Mouse (Mus musculus): ENCODE data around the gene Mmgt2. TPM values are rescaled to one million over a fixed set of nuclear protein-coding genes. Genes with fewer than 3 reads are reported as not detected.

Gene Mmgt2
- polyA plus RNA-seq, 1 experiment from 2014 or later: 67.3 TPM

DNA sequence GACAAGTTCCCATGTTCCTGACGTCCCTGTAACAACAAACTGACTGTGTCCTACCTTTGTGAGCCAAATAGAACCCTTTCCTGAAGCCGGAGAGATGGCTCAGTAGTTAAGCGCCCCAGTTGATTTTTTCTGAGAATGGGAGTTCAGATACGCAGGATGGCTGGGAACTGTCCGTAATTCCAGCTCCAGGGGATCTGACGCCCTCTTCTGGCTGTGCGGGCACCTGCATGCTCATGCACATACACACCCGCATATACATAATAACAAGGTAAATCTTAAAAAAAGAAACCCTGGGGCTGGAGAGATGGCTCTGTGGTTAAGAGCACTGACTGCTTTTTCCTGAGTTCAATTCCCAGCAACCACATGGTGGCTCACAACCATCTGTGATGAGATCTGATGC lies 46.7 kb downstream of the Mmgt2 start:
- H3K36me3 ChIP-seq: no peaks in the 10 kb centered on the region
- H3K4me2 ChIP-seq: no peak overlapping the region
- no peak for ATAC-seq (replicated peaks; ENCODE audit: low FRiP score)
- no peak overlapping the region for H3K9ac ChIP-seq
- no peaks in the 10 kb centered on the region for H3K27me3 ChIP-seq
- no peak overlapping the region for H3K4me3 ChIP-seq (replicated peaks)
- H3K4me1 ChIP-seq: no peaks in the 10 kb centered on the region
- WGBS: 93% methylated on average over 8 of the region's 8 CpGs
- H3K27ac ChIP-seq: no peak overlapping the region
- H3K9me3 ChIP-seq (replicated peaks): no peaks in the 10 kb centered on the region

DNA sequence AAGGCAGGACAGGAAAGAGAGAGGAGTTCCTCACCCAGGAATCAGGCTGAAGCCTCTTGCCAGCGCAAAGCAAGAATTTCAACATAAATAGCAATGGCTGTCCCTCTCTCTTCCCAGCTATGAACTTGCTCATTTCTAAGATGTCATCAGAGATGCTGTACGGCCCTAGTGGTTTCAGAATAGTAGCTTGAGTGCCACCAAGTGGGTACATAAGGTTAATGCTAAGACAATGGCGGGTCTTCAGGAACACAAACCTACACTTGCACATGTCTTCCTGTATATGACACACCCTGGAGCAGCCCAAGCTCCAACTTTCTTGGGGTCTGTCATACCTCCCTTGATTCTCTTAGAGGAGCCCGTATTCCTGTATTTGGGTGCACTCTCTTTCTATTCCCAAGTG lies 51.3 kb downstream of the Mmgt2 start:
- H3K9me3 ChIP-seq (replicated peaks): no peaks in the 10 kb centered on the region
- no peaks in the 10 kb centered on the region for H3K27me3 ChIP-seq
- no peak for ATAC-seq (replicated peaks; ENCODE audit: low FRiP score)
- no peak overlapping the region for H3K4me3 ChIP-seq (replicated peaks)
- no peaks in the 10 kb centered on the region for H3K4me1 ChIP-seq
- WGBS: 60% methylated on average over 4 of the region's 4 CpGs
- no peak overlapping the region for H3K4me2 ChIP-seq
- no peak overlapping the region for H3K27ac ChIP-seq
- H3K36me3 ChIP-seq: no peaks in the 10 kb centered on the region
- no peak overlapping the region for H3K9ac ChIP-seq

- WGBS: 77% methylated on average over 1 of the region's 1 CpGs
- no peaks in the 10 kb centered on the region for H3K4me1 ChIP-seq
- H3K27ac ChIP-seq: no peak overlapping the region
- ATAC-seq (replicated peaks; ENCODE audit: low FRiP score): no peak
- no peak overlapping the region for H3K9ac ChIP-seq
- no peak overlapping the region for H3K4me3 ChIP-seq (replicated peaks)
- H3K27me3 ChIP-seq: no peaks in the 10 kb centered on the region
- H3K36me3 ChIP-seq: no peaks in the 10 kb centered on the region
- no peaks in the 10 kb centered on the region for H3K9me3 ChIP-seq (replicated peaks)
- H3K4me2 ChIP-seq: no peak overlapping the region
These were observed 52.8 kb downstream of the Mmgt2 start for GRCm38 (mm10) chr11:62701218-62701617.

- no peak overlapping the region for H3K4me3 ChIP-seq (replicated peaks)
- no peak for ATAC-seq (replicated peaks; ENCODE audit: low FRiP score)
- no peaks in the 10 kb centered on the region for H3K27me3 ChIP-seq
- no peak overlapping the region for H3K4me2 ChIP-seq
- H3K4me1 ChIP-seq: no peaks in the 10 kb centered on the region
- 72% methylated on average over 2 of the region's 2 CpGs for WGBS
- H3K27ac ChIP-seq: no peak overlapping the region
- peaks cover 8% of the 10 kb centered on the region; the same call in 1 of the 2 replicates for H3K36me3 ChIP-seq
- no peaks in the 10 kb centered on the region for H3K9me3 ChIP-seq (replicated peaks)
- H3K9ac ChIP-seq: no peak overlapping the region
These were observed 57.7 kb downstream of the Mmgt2 start for GRCm38 (mm10) chr11:62706141-62706540.

DNA sequence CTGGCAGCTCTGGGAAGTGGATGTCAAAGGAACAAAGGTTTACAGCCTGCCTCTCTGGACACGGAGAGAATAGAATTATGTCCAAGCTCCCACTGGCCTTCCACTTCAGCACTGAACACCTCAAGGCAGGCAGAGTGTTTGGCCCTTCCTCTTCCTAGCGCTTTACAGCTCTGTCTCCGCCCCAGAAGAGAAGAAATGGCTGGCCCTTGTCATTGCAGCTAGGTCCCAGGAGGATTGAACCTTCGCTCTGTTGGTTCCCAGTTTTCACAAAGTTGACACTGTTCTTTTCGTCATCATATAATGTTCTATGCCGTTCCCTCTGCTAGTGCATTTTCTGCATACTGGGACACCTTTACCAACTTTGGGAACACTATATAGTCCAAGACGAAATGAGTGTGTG lies 59.8 kb downstream of the Mmgt2 start:
- WGBS: 71% methylated on average over 7 of the region's 7 CpGs
- H3K27me3 ChIP-seq: no peaks in the 10 kb centered on the region
- no peak overlapping the region for H3K9ac ChIP-seq
- H3K9me3 ChIP-seq (replicated peaks): no peaks in the 10 kb centered on the region
- H3K27ac ChIP-seq: no peak overlapping the region
- H3K4me2 ChIP-seq: no peak overlapping the region
- ATAC-seq (replicated peaks; ENCODE audit: low FRiP score): no peak
- peaks cover 16% of the 10 kb centered on the region for H3K36me3 ChIP-seq
- H3K4me3 ChIP-seq (replicated peaks): no peak overlapping the region
- H3K4me1 ChIP-seq: no peaks in the 10 kb centered on the region

DNA sequence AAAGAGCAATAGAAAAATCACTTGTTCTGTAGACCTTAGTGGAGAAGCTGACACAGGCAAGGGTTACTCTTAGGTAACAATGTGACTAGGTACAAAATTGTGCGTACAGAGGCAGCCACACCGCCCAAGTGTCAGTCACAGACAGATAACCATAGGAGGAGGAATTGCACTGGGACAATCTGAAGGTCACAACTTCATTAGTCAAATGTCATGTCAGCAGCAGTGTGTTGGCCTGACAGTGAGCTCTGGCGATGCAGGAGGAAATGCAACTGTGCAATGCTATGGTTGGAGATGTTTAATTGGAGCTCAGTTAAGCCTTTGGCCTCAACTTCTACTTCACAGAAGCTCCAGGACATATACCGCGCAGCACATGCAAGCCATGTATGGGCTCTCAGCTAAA lies 62.2 kb downstream of the Mmgt2 start:
- Histone ChIP-seq H3K27ac (no peak overlapping the region), H3K9me3 (replicated peaks) (no peaks in the 10 kb centered on the region), H3K27me3 (no peaks in the 10 kb centered on the region), H3K36me3 (peaks cover 35% of the 10 kb centered on the region), H3K4me1 (no peaks in the 10 kb centered on the region), H3K4me2 (no peak overlapping the region), H3K9ac (no peak overlapping the region), H3K4me3 (replicated peaks) (no peak overlapping the region)
- ATAC-seq (replicated peaks; ENCODE audit: low FRiP score): no peak
- WGBS: 85% methylated on average over 5 of the region's 5 CpGs

Other genes starting within 250 kb of the Mmgt2 start
- 11.9 and 12.4 TPM in 2 replicates for gene Pigl, start 190.2 kb upstream of the Mmgt2 start, polyA plus RNA-seq (2015; fragmentation: Nextera tagmentation; extraction: Ambion mirVana)
- 168 and 172 TPM in 2 replicates for gene Ncor1, start 190.1 kb upstream of the Mmgt2 start, polyA plus RNA-seq (2015; fragmentation: Nextera tagmentation; extraction: Ambion mirVana)
- gene Cenpv, start 109.4 kb upstream of the Mmgt2 start, polyA plus RNA-seq (2015; fragmentation: Nextera tagmentation; extraction: Ambion mirVana): 19.4 and 20.0 TPM in 2 replicates
- gene Ubb, start 97.5 kb upstream of the Mmgt2 start, polyA plus RNA-seq (2015; fragmentation: Nextera tagmentation; extraction: Ambion mirVana): 3,192 and 3,248 TPM in 2 replicates
- gene Trpv2, start 74.2 kb upstream of the Mmgt2 start, polyA plus RNA-seq (2015; fragmentation: Nextera tagmentation; extraction: Ambion mirVana): 3.5 and 6.4 TPM in 2 replicates
- gene Lrrc75a, start 141 bp upstream of the Mmgt2 start, polyA plus RNA-seq (2015; fragmentation: Nextera tagmentation; extraction: Ambion mirVana): 14.3 and 15.7 TPM in 2 replicates
- gene Zfp287, start 83.2 kb downstream of the Mmgt2 start, polyA plus RNA-seq (2015; fragmentation: Nextera tagmentation; extraction: Ambion mirVana): 8.6 and 8.9 TPM in 2 replicates
- gene Gm10428, start 104.4 kb downstream of the Mmgt2 start, polyA plus RNA-seq (2015; fragmentation: Nextera tagmentation; extraction: Ambion mirVana): not detected in 2 replicates
- 17.6 and 17.8 TPM in 2 replicates for gene Zfp286, start 140.8 kb downstream of the Mmgt2 start, polyA plus RNA-seq (2015; fragmentation: Nextera tagmentation; extraction: Ambion mirVana)
- gene Trim16, start 171.6 kb downstream of the Mmgt2 start, polyA plus RNA-seq (2015; fragmentation: Nextera tagmentation; extraction: Ambion mirVana): 14.9 and 16.3 TPM in 2 replicates
- 0.35 and 0.46 TPM in 2 replicates for gene Fbxw10, start 198.4 kb downstream of the Mmgt2 start, polyA plus RNA-seq (2015; fragmentation: Nextera tagmentation; extraction: Ambion mirVana)
- gene Tvp23b, start 230.8 kb downstream of the Mmgt2 start, polyA plus RNA-seq (2015; fragmentation: Nextera tagmentation; extraction: Ambion mirVana): 70.3 and 77.3 TPM in 2 replicates

All from kidney, embryonic 15.5 days (tissue).